Mouse (Mus musculus): ENCODE measurements around the gene Tpo.

Tpo gene

GRCm38 (mm10) chr12:30069321-30069720, 63.1 kb downstream of the Tpo start:
- no peak for DNase-seq

GRCm38 (mm10) chr12:30067806-30068205, 64.6 kb downstream of the Tpo start:
- DNase-seq: no peak

DNA sequence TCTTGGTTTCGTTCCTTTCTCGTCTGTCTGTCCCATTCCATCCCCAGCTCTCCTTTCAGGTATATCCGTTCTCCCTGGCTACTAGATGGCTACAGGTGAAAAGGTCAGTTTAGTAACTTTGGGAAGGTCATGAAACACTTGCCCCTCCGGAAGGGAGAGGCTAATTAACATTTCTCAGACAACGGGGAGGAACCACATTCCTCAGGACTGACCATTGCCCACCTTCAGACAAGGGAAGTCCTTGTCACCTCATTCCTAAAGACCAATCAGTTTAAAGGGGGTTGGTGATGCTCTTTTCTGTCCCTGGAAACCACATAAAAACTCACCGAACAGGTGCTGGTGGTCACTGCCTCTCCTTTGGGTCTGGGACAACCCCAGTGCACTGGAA, 70.3 kb downstream of the Tpo start:
- DNase-seq: no peak

DNA sequence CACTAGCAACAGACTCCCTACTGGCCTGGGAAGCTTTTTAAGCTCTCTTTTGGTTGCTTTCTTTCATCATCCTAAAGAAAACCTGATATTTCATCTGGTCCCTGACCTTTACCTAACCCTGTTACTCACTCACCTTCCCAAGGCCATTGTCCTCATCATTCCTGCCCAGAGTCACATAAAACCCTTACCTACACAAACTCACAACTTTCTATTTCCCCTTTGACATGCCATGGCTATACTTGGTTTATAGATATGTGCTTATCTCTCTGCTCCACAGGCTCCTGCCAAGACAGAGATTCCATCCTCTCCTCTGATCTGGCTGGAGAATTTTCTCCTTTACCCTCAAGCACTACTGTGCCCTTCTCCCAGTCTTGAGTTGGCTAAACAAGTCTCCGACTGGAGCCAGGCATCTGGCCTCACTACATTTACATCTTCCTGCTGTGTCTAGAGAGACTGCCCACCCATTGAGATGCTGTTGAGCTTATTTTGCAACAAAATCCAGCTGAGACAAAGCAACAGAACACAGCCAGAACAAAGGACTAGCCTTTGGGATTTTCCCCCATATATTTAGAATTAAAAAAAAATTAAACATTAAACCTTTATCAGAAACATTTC, 70.8 kb downstream of the Tpo start:
- no peak for DNase-seq

DNA sequence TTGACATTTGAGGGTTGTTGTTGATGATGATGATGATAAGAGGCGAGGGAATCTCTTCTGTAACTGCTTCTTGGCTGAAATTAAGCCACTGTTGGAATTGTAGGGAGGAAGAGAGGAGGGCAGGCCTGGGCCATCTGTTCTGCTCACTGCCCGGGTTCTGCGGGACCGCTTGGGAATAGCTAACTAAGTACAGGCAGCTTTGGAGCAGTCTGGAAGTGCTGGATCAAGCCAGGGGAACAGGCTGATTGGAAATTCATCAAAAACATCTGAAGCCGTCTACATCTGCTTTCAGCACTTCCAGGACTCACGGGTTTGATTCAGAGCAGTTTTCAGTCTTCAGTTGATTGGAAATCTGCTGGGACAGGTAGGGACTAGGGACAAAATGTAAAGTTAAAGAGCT, 74.4 kb downstream of the Tpo start:
- no peak for DNase-seq

DNA sequence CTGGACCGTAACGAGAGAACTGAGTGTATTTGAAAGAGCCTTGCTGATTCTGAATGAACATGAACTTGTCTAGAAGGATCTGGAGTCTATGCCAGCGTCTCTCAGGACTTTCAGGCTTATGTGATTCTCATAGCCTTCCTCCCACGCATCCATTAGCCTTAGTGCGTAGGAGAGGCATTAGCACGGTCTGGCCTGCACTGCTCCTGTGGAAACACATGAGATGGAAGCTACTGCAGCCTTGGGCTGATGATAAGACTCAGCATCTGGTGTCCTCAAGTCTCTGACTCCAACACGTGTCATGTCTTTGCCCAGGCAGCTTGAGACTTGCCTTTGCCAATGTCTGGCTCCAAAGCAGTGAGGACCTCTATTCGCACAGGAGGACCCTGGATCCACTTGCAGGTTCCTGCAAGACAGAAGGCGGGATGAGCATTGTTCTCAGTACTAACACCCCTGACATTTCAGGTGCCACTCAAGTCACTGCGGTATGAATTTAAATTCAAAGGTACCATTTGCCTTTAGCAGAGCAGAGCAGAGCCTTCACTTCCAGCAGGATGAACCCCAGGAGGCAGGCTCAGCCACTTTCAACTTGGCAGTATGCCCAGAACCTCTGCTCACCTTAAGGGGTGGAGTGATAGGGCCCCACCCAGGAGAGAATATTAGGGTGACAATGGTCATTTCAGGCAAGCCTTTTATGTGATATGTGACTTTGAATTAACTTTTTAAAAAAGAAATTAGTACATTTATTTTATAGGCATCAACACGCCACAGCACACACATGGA, 77.5 kb downstream of the Tpo start:
- no peak for DNase-seq

GRCm38 (mm10) chr12:30050235-30050634, 82.2 kb downstream of the Tpo start:
- DNase-seq: peak; percentile 69

DNA sequence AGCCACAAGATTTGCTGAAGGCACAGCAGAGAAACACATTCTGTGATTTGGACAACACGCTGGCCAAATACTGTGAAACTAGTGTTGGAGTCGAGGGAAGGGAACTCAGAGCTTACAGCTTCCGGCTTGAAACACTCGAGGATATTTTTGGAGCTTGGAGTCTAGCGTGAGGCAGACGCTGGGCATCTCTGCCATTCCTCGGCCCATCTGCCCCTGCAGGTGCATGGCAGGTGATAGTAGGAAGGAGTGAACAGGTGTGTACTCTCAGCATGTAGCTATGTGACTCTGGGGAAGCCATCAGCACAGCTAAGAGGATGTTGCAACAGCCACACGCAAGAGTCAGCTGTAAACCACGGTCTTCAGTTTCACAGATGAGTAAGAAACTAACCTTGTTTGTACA, 82.6 kb downstream of the Tpo start:
- no peak for DNase-seq

GRCm38 (mm10) chr12:30048848-30049247, 83.6 kb downstream of the Tpo start:
- DNase-seq: no peak

GRCm38 (mm10) chr12:30040150-30040549, 92.3 kb downstream of the Tpo start:
- DNase-seq: peak; percentile 38

DNA sequence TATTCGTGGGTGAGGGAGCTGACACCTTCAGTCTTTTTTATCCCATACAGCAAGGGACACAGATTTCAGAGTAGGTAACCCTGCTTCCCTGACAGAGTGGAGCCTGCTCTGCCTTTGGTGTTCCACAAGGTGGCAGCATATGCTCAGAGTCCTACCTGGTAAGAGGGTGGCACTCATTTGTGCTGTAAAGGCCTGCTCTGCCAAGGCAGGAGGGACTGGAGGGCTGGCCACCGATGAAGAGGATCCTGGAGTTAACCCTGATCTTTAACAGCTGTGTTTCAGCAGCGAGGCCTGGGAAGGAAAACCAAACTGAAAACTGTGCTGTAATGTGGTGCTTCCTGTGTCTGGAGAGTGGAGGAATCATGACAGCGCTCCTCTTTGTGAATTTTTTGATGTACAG, 92.9 kb downstream of the Tpo start:
- peak; percentile 38 for DNase-seq

- DNase-seq: no peak
Measured at GRCm38 (mm10) chr12:30036569-30037055, 95.8 kb downstream of the Tpo start.

DNA sequence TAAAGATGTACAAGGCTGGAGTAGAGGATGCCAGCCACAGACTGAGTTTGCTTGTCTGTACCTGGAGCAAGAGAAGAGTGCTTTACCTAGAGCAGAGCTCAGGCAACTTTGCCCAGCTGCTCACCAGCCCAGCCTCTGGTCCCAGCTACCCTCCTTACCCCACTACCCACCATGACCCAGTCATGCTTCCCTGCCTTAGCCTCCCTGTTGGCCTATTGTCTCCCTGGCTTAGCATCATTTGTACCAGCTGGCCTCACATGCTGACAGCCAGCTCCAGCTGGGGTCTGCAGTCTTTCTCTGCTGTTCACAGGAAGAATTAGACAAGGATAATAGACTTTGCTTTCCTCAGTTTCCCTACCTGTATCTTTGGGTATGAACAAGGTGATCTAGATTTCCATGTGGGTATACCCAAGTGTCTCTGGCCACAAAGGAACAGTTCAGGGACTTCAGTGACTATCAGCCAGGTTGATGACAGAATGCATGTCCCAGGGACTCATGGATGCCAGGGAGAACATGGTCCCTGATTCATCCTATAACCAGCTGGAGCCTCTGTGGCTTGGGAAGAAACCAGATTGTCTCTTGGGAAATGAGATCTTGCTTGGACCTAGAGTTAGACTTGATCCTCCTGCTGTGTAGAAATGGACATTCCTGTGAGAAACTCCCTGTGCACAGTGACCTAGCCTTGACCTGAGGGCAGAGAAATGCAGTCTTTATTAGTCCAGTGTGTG, 96.4 kb downstream of the Tpo start:
- DNase-seq: no peak

GRCm38 (mm10) chr12:30035406-30035805, 97.0 kb downstream of the Tpo start:
- DNase-seq: no peak

GRCm38 (mm10) chr12:30034681-30035080, 97.7 kb downstream of the Tpo start:
- no peak for DNase-seq

GRCm38 (mm10) chr12:30030571-30030970, 101.9 kb downstream of the Tpo start:
- DNase-seq: no peak

- no peak for DNase-seq
Measured at GRCm38 (mm10) chr12:30029111-30029510, 103.3 kb downstream of the Tpo start.

- DNase-seq: no peak
Measured at GRCm38 (mm10) chr12:30027721-30028340, 104.6 kb downstream of the Tpo start.

- DNase-seq: no peak
Measured at GRCm38 (mm10) chr12:30024264-30024825, 108.1 kb downstream of the Tpo start.

- DNase-seq: no peak
Measured at GRCm38 (mm10) chr12:30023491-30023890, 108.9 kb downstream of the Tpo start.

DNA sequence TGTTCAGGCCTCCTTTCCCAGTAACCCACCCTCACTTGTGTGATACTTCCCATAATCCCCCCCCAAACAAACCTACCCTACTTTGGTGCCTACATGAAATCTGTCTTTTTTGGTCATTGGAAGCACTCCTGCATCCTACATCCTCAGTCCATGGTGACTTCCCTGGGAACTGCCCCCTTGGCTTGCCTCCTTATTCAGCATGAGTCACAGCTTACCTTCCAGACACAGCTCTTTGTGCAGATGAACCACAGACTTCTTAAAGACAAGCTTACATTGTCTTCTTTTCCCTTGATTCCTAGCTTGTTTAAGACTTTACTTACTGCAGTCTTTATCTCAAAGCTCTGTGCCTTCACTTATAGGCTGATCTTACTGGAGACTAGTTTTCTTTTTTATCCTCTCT, 112.0 kb downstream of the Tpo start:
- no peak for DNase-seq

GRCm38 (mm10) chr12:30017131-30017530, 115.3 kb downstream of the Tpo start:
- DNase-seq: no peak

DNA sequence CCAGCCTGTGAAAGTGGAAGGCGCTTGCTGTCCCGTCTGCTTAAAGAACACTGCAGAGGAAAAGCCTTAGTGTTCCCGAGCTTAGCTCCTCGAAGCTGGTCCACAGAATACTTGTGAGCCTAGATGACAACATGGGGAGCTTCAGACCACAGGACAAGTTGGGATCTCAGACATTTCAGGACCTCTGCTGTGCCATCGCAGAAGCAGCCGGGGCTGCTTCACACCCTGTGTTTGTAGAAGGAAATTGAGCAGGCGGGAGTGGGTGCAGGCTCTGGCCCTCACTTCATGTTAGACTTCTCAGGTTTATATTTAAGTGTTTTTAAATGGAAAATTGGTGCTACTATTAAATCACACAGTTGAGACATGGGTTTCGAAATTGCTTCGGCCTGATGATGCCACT, 116.9 kb downstream of the Tpo start:
- no peak for DNase-seq

All from right cerebral cortex, postnatal 4 days (tissue).